Mouse (Mus musculus) ES-E14 (cell line): ENCODE data around the gene Inpp4b.

ENCODE experiments used
- CHD2 ChIP-seq: IDR thresholded peaks from 2 replicates; pipeline ENCODE4 v1.6.1; 2014; ENCODE audit warnings: mild to moderate bottlenecking, low read depth, low read length, inconsistent platforms
- HCFC1 ChIP-seq: IDR thresholded peaks from 2 replicates; pipeline ENCODE4 v1.6.1; 2012; ENCODE audit warnings: low read length, inconsistent platforms, borderline replicate concordance; ENCODE audit not compliant: insufficient read depth
- MAFK ChIP-seq: IDR thresholded peaks from 2 replicates; pipeline ENCODE4 v1.6.1; 2014; ENCODE audit warnings: mild to moderate bottlenecking, low read depth, low read length, inconsistent platforms; ENCODE audit not compliant: insufficient read depth
- ZC3H11A ChIP-seq: IDR thresholded peaks from 2 replicates; pipeline ENCODE4 v1.6.1; 2012; ENCODE audit warnings: low read depth, mild to moderate bottlenecking, inconsistent platforms, low read length, borderline replicate concordance
- ZNF384 ChIP-seq: IDR thresholded peaks from 2 replicates; pipeline ENCODE4 v1.6.1; 2012; ENCODE audit warnings: low read depth, low read length, inconsistent platforms

DNA sequence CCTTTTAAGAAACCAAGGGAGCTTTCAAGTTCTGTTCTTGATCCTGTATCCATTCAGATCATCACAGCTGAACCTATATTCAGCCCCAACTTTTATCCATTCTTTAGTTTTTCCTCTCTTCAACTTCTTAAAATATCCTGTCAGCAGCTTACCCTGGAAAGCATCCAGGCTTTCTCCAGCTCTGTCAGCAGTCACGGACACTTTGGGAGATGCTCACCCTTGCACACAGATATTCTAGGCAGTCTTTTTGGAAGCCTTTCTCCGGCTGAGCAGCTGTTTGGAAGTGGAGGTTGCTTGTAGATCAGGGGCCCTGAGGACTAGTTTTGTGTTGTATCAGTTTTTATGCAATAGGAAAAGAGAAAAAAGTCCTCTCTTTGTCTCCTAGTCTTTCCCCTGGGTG lies 270.3 kb downstream of the Inpp4b start:
- TF ChIP-seq ZC3H11A = no peak
- no peak for TF ChIP-seq MAFK
- TF ChIP-seq HCFC1 = no peak
- no peak for TF ChIP-seq CHD2
- no peak for TF ChIP-seq ZNF384
